ENCODE assay signal across 8 mouse cellular contexts in the genomic region with DNA sequence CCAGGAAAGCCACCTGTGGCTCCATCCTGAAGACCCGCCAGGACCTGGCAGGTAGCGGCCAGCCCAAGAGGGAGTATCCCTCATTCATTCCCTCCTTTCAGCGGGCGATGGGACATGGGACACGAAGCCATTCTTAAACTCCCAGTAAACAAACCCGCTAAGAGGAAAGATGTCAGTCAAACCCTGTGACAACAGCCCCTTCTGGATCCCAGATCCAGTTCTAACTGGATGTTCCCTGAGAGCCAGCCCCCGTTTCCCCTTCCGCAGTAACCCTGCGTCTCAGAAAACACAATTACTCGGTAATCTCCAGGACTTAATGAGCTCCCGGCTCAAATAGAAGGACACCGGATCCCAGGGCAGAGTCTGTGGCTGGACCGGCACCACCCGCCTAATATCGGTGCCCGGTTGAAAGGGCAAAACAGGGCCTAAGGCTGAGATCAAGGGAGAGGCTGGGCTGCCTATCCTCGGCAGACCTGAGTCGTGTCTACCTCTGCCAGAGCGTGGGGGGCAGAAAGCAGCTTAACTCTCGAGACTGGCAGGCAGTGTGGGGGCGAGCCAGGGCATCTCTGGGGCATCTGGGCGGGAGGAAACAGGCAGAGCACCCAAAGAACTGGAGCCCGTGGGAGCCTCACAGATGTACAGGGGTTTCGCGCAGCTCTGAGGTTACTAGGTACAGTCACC. TPM values are rescaled to one million over a fixed set of nuclear protein-coding genes. Genes with fewer than 3 reads are reported as not detected.
DNase-seq lines count a peak whose midpoint lies in the region; ATAC-seq and TF ChIP-seq lines count a peak whose summit lies in the region.

No protein-coding gene starts in this region.

- TF ChIP-seq POLR2A in kidney, adult 2 months (IDR thresholded peaks at IDR 0.05; ENCODE audit: low read depth, low read length): no peak

- no peaks in the 10 kb centered on the region for H3K36me3 ChIP-seq in kidney, adult 2 months (ENCODE audit: control insufficient read depth, insufficient read depth, low read length)
- H3K36me3 ChIP-seq in heart, embryonic 12.5 days: no peaks in the 10 kb centered on the region
- no peaks in the 10 kb centered on the region for H3K36me3 ChIP-seq in macrophage (ENCODE audit: inconsistent target)
- no peaks in the 10 kb centered on the region for H3K36me3 ChIP-seq in stomach, embryonic 16.5 days (ENCODE audit: control insufficient read depth, insufficient read depth, low read length)

- H3K27ac ChIP-seq in kidney, adult 2 months (ENCODE audit: insufficient read depth, low read depth, low read length): peak overlapping the region; percentile 27
- peak overlapping the region; percentile 61 for H3K27ac ChIP-seq in heart, embryonic 12.5 days (ENCODE audit: poor library complexity, severe bottlenecking)
- peak overlapping the region; percentile 87 for H3K27ac ChIP-seq in macrophage
- peak overlapping the region; percentile 14 for H3K27ac ChIP-seq in stomach, embryonic 16.5 days (ENCODE audit: low read length)

- no peaks in the 10 kb centered on the region for H3K27me3 ChIP-seq in kidney, adult 2 months (replicated peaks; ENCODE audit: control insufficient read depth, insufficient read depth, low read length)
- no peaks in the 10 kb centered on the region for H3K27me3 ChIP-seq in heart, embryonic 12.5 days (replicated peaks)
- no peaks in the 10 kb centered on the region for H3K27me3 ChIP-seq in stomach, embryonic 16.5 days (ENCODE audit: control insufficient read depth, insufficient read depth, low read length)

- DNase-seq in kidney, adult 2 months: peak; percentile 30
- DNase-seq in kidney, adult 11 months: no peak
- DNase-seq in embryo, embryonic 10 days (ENCODE audit: low spot score): peak; percentile 47
- peak; percentile 25 to 26 for DNase-seq in layer of hippocampus, postnatal 36 days
- no peak for DNase-seq in adrenal gland, postnatal 25 days

- peak overlapping the region; percentile 96 for H3K4me3 ChIP-seq in kidney, adult 2 months (ENCODE audit: insufficient read depth, low read depth, low read length)
- peak overlapping the region; percentile 74 for H3K4me3 ChIP-seq in heart, embryonic 12.5 days
- H3K4me3 ChIP-seq in macrophage (ENCODE audit: inconsistent target): peak overlapping the region; percentile 96
- H3K4me3 ChIP-seq in stomach, embryonic 16.5 days (replicated peaks; ENCODE audit: low read length): peak overlapping the region; percentile 87

- H3K9ac ChIP-seq in heart, embryonic 12.5 days: peak overlapping the region; percentile 83
- peak overlapping the region; percentile 85 for H3K9ac ChIP-seq in stomach, embryonic 16.5 days (ENCODE audit: low read length)

- peak; percentile 7; the same call in 1 of the 2 replicates for ATAC-seq in heart, embryonic 12.5 days (ENCODE audit: insufficient number of reproducible peaks, low FRiP score)
- peak; percentile 14; the same call in 1 of the 2 replicates for ATAC-seq in stomach, embryonic 16.5 days (ENCODE audit: insufficient read depth, low FRiP score)

- peaks cover 57% of the 10 kb centered on the region for H3K79me2 ChIP-seq in macrophage (ENCODE audit: inconsistent target)

- no peak for TF ChIP-seq CTCF in kidney, adult 2 months (conservative IDR thresholded peaks at IDR 0.05; ENCODE audit: insufficient read depth, insufficient read length, low read depth, low read length)

- H3K4me1 ChIP-seq in kidney, adult 2 months (ENCODE audit: control insufficient read depth, insufficient read depth, low read length): no peaks in the 10 kb centered on the region
- peaks cover 46% of the 10 kb centered on the region for H3K4me1 ChIP-seq in heart, embryonic 12.5 days (replicated peaks)
- H3K4me1 ChIP-seq in stomach, embryonic 16.5 days (ENCODE audit: control insufficient read depth, insufficient read depth, low read length): peaks cover 32% of the 10 kb centered on the region

- no peaks in the 10 kb centered on the region for H3K9me3 ChIP-seq in heart, embryonic 12.5 days (replicated peaks)
- H3K9me3 ChIP-seq in stomach, embryonic 16.5 days (replicated peaks; ENCODE audit: control insufficient read depth, low read length): no peaks in the 10 kb centered on the region

- WGBS in kidney, adult 2 months: 15% methylated on average over 25 of the region's 25 CpGs
- 2% methylated on average over 25 of the region's 25 CpGs for WGBS in heart, embryonic 12.5 days
- 2% methylated on average over 25 of the region's 25 CpGs for WGBS in macrophage (ENCODE audit: missing documents)
- 7% methylated on average over 25 of the region's 25 CpGs for WGBS in stomach, embryonic 16.5 days

- peak overlapping the region; percentile 98 for H3K4me2 ChIP-seq in heart, embryonic 12.5 days
- H3K4me2 ChIP-seq in stomach, embryonic 16.5 days (ENCODE audit: low read depth, low read length): peak overlapping the region; percentile 96

RNA-seq across cellular contexts. Expression of a gene that starts 0.9 kb away (rescaled TPM):
- 35.5 and 42.8 TPM in 2 replicates for polyA plus RNA-seq in kidney, adult 2 months (2012; rRNA removed)
- 74.3 and 75.2 TPM in 2 replicates for polyA plus RNA-seq in heart, embryonic 12.5 days (2016; fragmentation: Nextera tagmentation; extraction: Ambion mirVana)
- total RNA-seq in layer of hippocampus, postnatal 36 days (2021): 10 to 100 TPM; 32.1 to 32.8 TPM
- total RNA-seq in macrophage (2018; cell fraction: chromatin; rRNA removed): 100 to 1,000 TPM in 4 of 26 experiments, 10 to 100 TPM in 21, 1 to 10 TPM in 1; 8.4 to 109 (median 52.5) TPM
- total RNA-seq in macrophage (2018; cell fraction: cytosol; rRNA removed): 10 to 100 TPM; 43.9 to 88.4 (median 58.6) TPM
- 100 to 1,000 TPM in 2 of 26 experiments, 10 to 100 TPM in 24; 21.7 to 129 (median 52.7) TPM for total RNA-seq in macrophage (2018; cell fraction: nucleus; rRNA removed)
- polyA plus RNA-seq in macrophage (2018): 80.8 to 94.6 TPM (median 83.7 TPM) in 3 replicates
- polyA plus RNA-seq in stomach, embryonic 16.5 days (2015; fragmentation: Nextera tagmentation; extraction: Ambion mirVana): 60.6 and 61.4 TPM in 2 replicates
- total RNA-seq in adrenal gland, postnatal 25 days (2021): 1,988 and 2,596 TPM in 2 replicates

RNA-seq across cellular contexts. Expression of a gene that starts 49.1 kb away (rescaled TPM):
- 0.33 and 0.58 TPM in 2 replicates for polyA plus RNA-seq in kidney, adult 2 months (2012; rRNA removed)
- 0.28 and 0.67 TPM in 2 replicates for polyA plus RNA-seq in heart, embryonic 12.5 days (2016; fragmentation: Nextera tagmentation; extraction: Ambion mirVana)
- not detected for total RNA-seq in layer of hippocampus, postnatal 36 days (2021)
- total RNA-seq in macrophage (2018; cell fraction: chromatin; rRNA removed): 1 to 10 TPM in 20 of 26 experiments, under 1 TPM in 5, not detected in 1; 0.41 to 6.7 (median 1.5) TPM
- under 1 TPM in 20 of 26 experiments, not detected in 6; 0.05 to 0.63 (median 0.18) TPM for total RNA-seq in macrophage (2018; cell fraction: cytosol; rRNA removed)
- 10 to 100 TPM in 1 of 26 experiments, 1 to 10 TPM in 18, under 1 TPM in 4, not detected in 3; 0.60 to 10.9 (median 2.2) TPM for total RNA-seq in macrophage (2018; cell fraction: nucleus; rRNA removed)
- polyA plus RNA-seq in macrophage (2018): not detected in 3 replicates
- 0.32 and 0.37 TPM in 2 replicates for polyA plus RNA-seq in stomach, embryonic 16.5 days (2015; fragmentation: Nextera tagmentation; extraction: Ambion mirVana)
- total RNA-seq in adrenal gland, postnatal 25 days (2021): not detected in 2 replicates

RNA-seq across cellular contexts. Expression of a gene that starts 50.0 kb away (rescaled TPM):
- 1,123 and 1,352 TPM in 2 replicates for polyA plus RNA-seq in kidney, adult 2 months (2012; rRNA removed)
- 840 and 852 TPM in 2 replicates for polyA plus RNA-seq in heart, embryonic 12.5 days (2016; fragmentation: Nextera tagmentation; extraction: Ambion mirVana)
- 100 to 1,000 TPM; 766 to 814 TPM for total RNA-seq in layer of hippocampus, postnatal 36 days (2021)
- total RNA-seq in macrophage (2018; cell fraction: chromatin; rRNA removed): 100 to 1,000 TPM in 23 of 26 experiments, 10 to 100 TPM in 3; 63.9 to 507 (median 213) TPM
- 1,000 to 10,000 TPM in 21 of 26 experiments, 100 to 1,000 TPM in 5; 601 to 2,041 (median 1,305) TPM for total RNA-seq in macrophage (2018; cell fraction: cytosol; rRNA removed)
- total RNA-seq in macrophage (2018; cell fraction: nucleus; rRNA removed): 100 to 1,000 TPM; 220 to 953 (median 671) TPM
- polyA plus RNA-seq in macrophage (2018): 431 to 1,072 TPM (median 940 TPM) in 3 replicates
- polyA plus RNA-seq in stomach, embryonic 16.5 days (2015; fragmentation: Nextera tagmentation; extraction: Ambion mirVana): 1,047 and 1,111 TPM in 2 replicates
- 1,462 and 1,631 TPM in 2 replicates for total RNA-seq in adrenal gland, postnatal 25 days (2021)

Comparison
In these comparisons a context has a peak if more than half of its experiments do, and no peak if none do; other contexts are left out.
1. DNase-seq: peak in kidney, adult 2 months (single experiment), embryo, embryonic 10 days (single experiment) and layer of hippocampus, postnatal 36 days (2 of 2); none in kidney, adult 11 months (single experiment) and adrenal gland, postnatal 25 days (single experiment).
2. H3K27ac ChIP-seq: peak in every context shown above with its lines; median percentile 87 in macrophage; 61 in heart, embryonic 12.5 days; 27 in kidney, adult 2 months; 14 in stomach, embryonic 16.5 days.
3. Peak in every context shown above with its lines, with median percentiles within 50 percentile points of each other: H3K4me3 ChIP-seq.